Mouse (Mus musculus): ENCODE results near the gene Pard3b. TPM values are rescaled to one million over a fixed set of nuclear protein-coding genes. Genes with fewer than 3 reads are reported as not detected.

The Pard3b gene
- polyA plus RNA-seq, 1 experiment from 2014 or later, result 19.3 TPM

DNA sequence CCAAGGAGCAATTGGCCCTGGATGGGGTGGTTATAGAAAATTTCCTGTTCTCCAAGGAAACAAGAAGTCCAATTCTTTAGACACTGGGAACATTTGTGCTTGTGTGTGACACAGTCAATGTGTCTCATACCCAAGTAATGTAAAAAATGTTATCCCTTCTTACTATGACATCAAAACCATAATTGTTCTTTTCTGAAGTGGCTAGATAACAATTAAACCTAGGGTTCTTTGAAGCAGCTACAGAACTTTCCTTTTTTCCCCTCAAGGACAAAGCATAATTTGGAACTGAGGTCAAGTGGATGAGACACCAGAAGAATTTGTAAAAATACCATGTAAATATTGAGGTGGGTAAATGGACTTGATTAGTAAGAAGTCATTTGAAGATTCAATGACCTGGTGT is 140.1 kb downstream of the Pard3b start:
- no peak overlapping the region for H3K4me3 ChIP-seq
- H3K9me3 ChIP-seq (replicated peaks), result no peaks in the 10 kb centered on the region
- no peak for ATAC-seq (ENCODE audit: low FRiP score)
- H3K4me1 ChIP-seq, result no peaks in the 10 kb centered on the region
- no peak overlapping the region for H3K9ac ChIP-seq
- H3K27ac ChIP-seq, result no peak overlapping the region
- H3K36me3 ChIP-seq, result no peaks in the 10 kb centered on the region
- H3K4me2 ChIP-seq (replicated peaks), result no peak overlapping the region
- no peaks in the 10 kb centered on the region for H3K27me3 ChIP-seq

GRCm38 (mm10) chr1:61779906-61780305 is 141.3 kb downstream of the Pard3b start:
- WGBS, result 72% methylated on average over 5 of the region's 5 CpGs
- H3K9ac ChIP-seq, result no peak overlapping the region
- H3K4me3 ChIP-seq, result no peak overlapping the region
- no peak for ATAC-seq (ENCODE audit: low FRiP score)
- H3K9me3 ChIP-seq (replicated peaks), result no peaks in the 10 kb centered on the region
- no peaks in the 10 kb centered on the region for H3K36me3 ChIP-seq
- no peaks in the 10 kb centered on the region for H3K4me1 ChIP-seq
- H3K4me2 ChIP-seq (replicated peaks), result no peak overlapping the region
- no peak overlapping the region for H3K27ac ChIP-seq
- no peaks in the 10 kb centered on the region for H3K27me3 ChIP-seq

DNA sequence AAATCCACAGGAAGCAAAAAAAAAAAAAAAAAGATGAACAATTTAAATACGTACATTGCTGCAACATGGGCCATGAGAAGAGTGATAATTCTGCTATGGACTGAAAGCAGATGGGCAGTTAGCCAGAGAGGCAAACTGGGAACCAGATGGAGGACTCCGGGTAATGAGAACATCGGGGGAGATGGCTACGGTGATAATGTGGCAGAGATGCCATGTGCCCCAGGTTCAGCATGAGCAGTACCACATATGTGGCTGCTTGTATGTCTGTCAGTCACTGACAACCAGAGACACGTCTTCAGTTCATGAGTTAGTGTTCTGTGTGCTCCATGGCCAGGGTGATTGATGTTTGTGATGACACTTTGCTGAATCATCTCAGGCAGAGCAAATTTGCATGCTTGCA is 157.7 kb downstream of the Pard3b start:
- Histone ChIP-seq H3K4me1 (no peaks in the 10 kb centered on the region), H3K27ac (no peak overlapping the region), H3K27me3 (no peaks in the 10 kb centered on the region), H3K9ac (no peak overlapping the region), H3K4me2 (replicated peaks) (no peak overlapping the region), H3K9me3 (replicated peaks) (no peaks in the 10 kb centered on the region; the same call in 1 of the 2 replicates), H3K4me3 (no peak overlapping the region), H3K36me3 (no peaks in the 10 kb centered on the region)
- WGBS, result 76% methylated on average over 5 of the region's 5 CpGs
- ATAC-seq (ENCODE audit: low FRiP score), result no peak

DNA sequence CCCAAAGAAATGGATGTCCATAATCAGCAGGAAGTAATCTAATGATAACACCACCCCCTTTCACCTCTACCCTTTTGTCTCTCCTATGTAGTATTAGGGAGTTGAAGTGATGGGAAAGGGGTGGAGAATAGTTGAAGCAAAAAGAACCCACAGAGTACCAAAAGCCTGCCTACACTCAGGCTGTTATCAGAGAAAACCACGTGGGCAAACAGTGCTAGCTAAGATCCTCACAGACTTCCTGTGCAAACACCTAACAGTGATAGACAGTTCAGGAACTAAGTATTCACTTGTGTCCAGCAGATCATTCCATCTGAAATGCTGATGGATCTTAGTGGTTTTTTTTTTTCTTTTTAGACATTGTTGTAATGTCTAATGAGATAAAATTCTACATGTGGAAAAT is 181.6 kb downstream of the Pard3b start:
- no peaks in the 10 kb centered on the region for H3K36me3 ChIP-seq
- H3K4me1 ChIP-seq, result no peaks in the 10 kb centered on the region
- no peak overlapping the region for H3K27ac ChIP-seq
- H3K4me2 ChIP-seq (replicated peaks), result no peak overlapping the region
- WGBS, result 52% methylated on average over 1 of the region's 1 CpGs
- H3K9me3 ChIP-seq (replicated peaks), result no peaks in the 10 kb centered on the region
- no peaks in the 10 kb centered on the region for H3K27me3 ChIP-seq
- no peak overlapping the region for H3K4me3 ChIP-seq
- ATAC-seq (ENCODE audit: low FRiP score), result no peak
- H3K9ac ChIP-seq, result no peak overlapping the region

DNA sequence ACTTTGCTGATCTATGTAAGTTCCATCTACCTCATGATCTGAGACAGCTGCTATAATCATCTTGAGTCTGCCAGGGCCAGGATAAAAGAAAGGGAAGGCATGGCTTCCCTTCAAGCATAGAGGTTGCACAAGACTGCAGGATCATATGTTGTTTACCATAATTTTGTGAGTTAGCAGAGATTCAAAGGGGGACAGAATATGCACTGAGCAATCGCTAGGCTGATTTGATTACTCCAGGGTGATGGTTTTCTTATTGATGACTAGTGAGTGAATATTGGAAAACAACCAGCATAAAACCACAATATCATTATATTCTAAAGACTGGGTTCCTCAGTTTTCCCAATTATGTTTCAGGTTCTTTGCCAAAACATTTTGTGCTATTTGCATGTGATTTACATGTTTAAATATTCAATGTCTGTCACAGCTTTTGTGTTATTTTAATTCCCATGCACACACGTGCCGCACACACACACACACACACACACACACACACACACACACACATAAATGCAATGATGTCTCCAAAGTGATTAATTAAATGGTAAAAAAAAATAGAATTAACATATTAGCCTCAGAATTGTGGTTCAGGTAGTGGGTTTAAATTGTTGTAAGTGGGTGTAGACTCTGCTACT is 187.1 kb downstream of the Pard3b start:
- 80% methylated on average over 3 of the region's 3 CpGs for WGBS
- H3K4me3 ChIP-seq, result no peak overlapping the region
- no peak overlapping the region for H3K9ac ChIP-seq
- H3K36me3 ChIP-seq, result no peaks in the 10 kb centered on the region
- no peak overlapping the region for H3K27ac ChIP-seq
- H3K27me3 ChIP-seq, result no peaks in the 10 kb centered on the region
- no peak overlapping the region for H3K4me2 ChIP-seq (replicated peaks)
- ATAC-seq (ENCODE audit: low FRiP score), result no peak
- no peaks in the 10 kb centered on the region for H3K4me1 ChIP-seq
- H3K9me3 ChIP-seq (replicated peaks), result no peaks in the 10 kb centered on the region

DNA sequence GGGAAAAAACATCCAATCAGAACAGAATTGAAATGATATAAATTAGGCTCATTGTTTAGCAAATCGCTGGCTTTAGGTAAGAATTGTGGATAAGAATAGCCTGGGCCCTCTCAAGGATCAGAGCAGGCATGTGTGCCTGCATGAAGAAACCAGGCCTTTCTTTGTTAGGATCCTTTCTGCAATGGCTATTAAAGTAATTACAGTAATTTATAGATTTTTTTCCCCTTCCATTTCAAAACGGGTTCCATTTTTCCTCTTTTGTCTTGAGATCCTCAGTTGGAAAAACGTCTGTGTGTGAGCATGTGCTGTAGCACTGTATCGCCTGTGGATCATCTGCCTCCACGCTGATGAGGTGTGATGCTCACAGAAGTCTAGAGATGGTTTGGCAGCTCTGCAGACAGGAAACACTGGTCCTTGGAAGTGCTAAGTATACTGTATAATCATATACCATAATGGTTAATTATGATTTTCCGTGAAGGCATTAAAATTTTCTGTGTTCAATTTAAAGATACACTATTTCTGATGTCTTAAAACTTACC is 198.5 kb downstream of the Pard3b start:
- no peaks in the 10 kb centered on the region for H3K4me1 ChIP-seq
- H3K9me3 ChIP-seq (replicated peaks), result no peaks in the 10 kb centered on the region
- no peaks in the 10 kb centered on the region for H3K36me3 ChIP-seq
- no peak overlapping the region for H3K4me3 ChIP-seq
- H3K9ac ChIP-seq, result no peak overlapping the region
- H3K27ac ChIP-seq, result no peak overlapping the region
- H3K27me3 ChIP-seq, result no peaks in the 10 kb centered on the region
- WGBS, result 76% methylated on average over 6 of the region's 6 CpGs
- no peak overlapping the region for H3K4me2 ChIP-seq (replicated peaks)
- no peak for ATAC-seq (ENCODE audit: low FRiP score)

GRCm38 (mm10) chr1:61846606-61847005 is 208.0 kb downstream of the Pard3b start:
- ATAC-seq (ENCODE audit: low FRiP score), result no peak
- no peak overlapping the region for H3K4me2 ChIP-seq (replicated peaks)
- 0 out of 2 replicates have a peak, but pooled peaks cover 2% of the 10 kb centered on the region for H3K4me1 ChIP-seq
- H3K27me3 ChIP-seq, result no peaks in the 10 kb centered on the region
- no peak overlapping the region for H3K4me3 ChIP-seq
- H3K27ac ChIP-seq, result no peak overlapping the region
- H3K9me3 ChIP-seq (replicated peaks), result no peaks in the 10 kb centered on the region
- H3K9ac ChIP-seq, result no peak overlapping the region
- H3K36me3 ChIP-seq, result no peaks in the 10 kb centered on the region

DNA sequence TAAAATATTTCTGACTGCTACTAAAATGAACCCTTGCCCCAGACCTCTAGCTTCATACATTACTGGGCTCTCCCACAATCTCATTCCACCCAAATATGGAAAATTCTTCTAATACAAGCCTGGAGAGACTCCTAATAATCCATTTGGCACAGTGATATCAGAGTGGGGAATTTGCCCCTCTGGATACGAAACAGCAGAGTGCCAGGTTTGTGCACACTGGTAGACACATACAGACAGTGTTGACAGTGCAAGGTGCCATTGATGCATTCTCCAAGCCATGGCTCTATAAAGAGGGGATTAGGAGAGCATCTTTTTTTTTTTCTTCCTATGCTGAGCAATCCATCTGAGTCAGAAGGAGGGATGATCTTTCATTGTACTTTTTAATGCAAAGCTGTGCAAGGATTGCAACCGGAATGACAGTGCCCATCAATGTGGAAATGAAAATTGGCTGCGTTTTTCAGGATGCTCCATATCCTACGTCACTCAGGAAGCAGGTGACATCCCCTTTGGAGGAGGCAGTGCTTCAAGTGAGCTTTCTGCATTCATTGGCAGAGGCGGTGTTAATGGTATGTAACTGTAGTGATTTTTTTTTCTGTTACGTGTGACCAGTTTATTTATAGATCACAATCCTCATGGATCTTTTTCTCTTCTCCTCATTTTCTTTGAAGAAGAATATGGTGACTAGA is 210.5 kb downstream of the Pard3b start:
- H3K9me3 ChIP-seq (replicated peaks), result no peaks in the 10 kb centered on the region
- no peaks in the 10 kb centered on the region for H3K36me3 ChIP-seq
- no peak overlapping the region for H3K27ac ChIP-seq
- 0 out of 2 replicates have a peak, but pooled peaks cover 2% of the 10 kb centered on the region for H3K4me1 ChIP-seq
- H3K9ac ChIP-seq, result no peak overlapping the region
- no peak overlapping the region for H3K4me3 ChIP-seq
- no peaks in the 10 kb centered on the region for H3K27me3 ChIP-seq
- WGBS, result 74% methylated on average over 6 of the region's 6 CpGs
- H3K4me2 ChIP-seq (replicated peaks), result no peak overlapping the region
- ATAC-seq (ENCODE audit: low FRiP score), result no peak

GRCm38 (mm10) chr1:61850471-61850870 is 211.8 kb downstream of the Pard3b start:
- Histone ChIP-seq H3K4me2 (replicated peaks) (no peak overlapping the region), H3K27ac (no peak overlapping the region), H3K9ac (no peak overlapping the region), H3K36me3 (no peaks in the 10 kb centered on the region), H3K4me1 (0 out of 2 replicates have a peak, but pooled peaks cover 2% of the 10 kb centered on the region), H3K9me3 (replicated peaks) (no peaks in the 10 kb centered on the region), H3K27me3 (no peaks in the 10 kb centered on the region), H3K4me3 (no peak overlapping the region)
- ATAC-seq (ENCODE audit: low FRiP score), result no peak
- 80% methylated on average over 5 of the region's 5 CpGs for WGBS

DNA sequence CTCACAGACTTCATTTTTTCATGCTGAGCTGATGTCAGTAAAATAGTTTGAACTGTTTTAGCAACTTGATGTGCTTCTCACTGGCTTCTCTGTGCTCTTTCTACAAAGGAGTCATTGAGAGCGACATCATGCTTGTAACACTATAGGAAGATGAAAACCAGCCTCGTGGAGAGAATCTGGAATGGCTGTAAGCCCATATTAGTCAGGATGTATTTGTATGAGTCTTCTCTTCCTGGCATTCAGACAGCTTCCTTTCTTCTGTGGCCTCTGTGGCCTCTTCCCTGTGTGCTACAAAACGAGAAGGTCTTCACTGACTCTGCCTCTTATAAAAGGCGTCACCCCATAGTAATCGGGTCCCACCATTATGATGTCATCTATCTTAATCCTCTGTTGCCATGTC is 212.6 kb downstream of the Pard3b start:
- no peaks in the 10 kb centered on the region for H3K36me3 ChIP-seq
- H3K27ac ChIP-seq, result no peak overlapping the region
- H3K4me3 ChIP-seq, result no peak overlapping the region
- H3K4me1 ChIP-seq, result 0 out of 2 replicates have a peak, but pooled peaks cover 2% of the 10 kb centered on the region
- no peak overlapping the region for H3K4me2 ChIP-seq (replicated peaks)
- H3K9ac ChIP-seq, result no peak overlapping the region
- no peaks in the 10 kb centered on the region for H3K27me3 ChIP-seq
- WGBS, result 49% methylated on average over 5 of the region's 5 CpGs
- ATAC-seq (ENCODE audit: low FRiP score), result no peak
- no peaks in the 10 kb centered on the region for H3K9me3 ChIP-seq (replicated peaks)

GRCm38 (mm10) chr1:61867286-61868082 is 228.9 kb downstream of the Pard3b start:
- Histone ChIP-seq H3K27ac (no peak overlapping the region), H3K4me2 (replicated peaks) (no peak overlapping the region), H3K27me3 (no peaks in the 10 kb centered on the region), H3K9ac (no peak overlapping the region), H3K9me3 (replicated peaks) (peaks cover 5% of the 10 kb centered on the region; the same call in 1 of the 2 replicates), H3K36me3 (no peaks in the 10 kb centered on the region), H3K4me3 (no peak overlapping the region), H3K4me1 (no peaks in the 10 kb centered on the region)
- 81% methylated on average over 2 of the region's 2 CpGs for WGBS
- no peak for ATAC-seq (ENCODE audit: low FRiP score)

GRCm38 (mm10) chr1:61874875-61875274 is 236.3 kb downstream of the Pard3b start:
- no peak for ATAC-seq (ENCODE audit: low FRiP score)
- WGBS, result 72% methylated on average over 1 of the region's 1 CpGs
- Histone ChIP-seq H3K36me3 (no peaks in the 10 kb centered on the region), H3K4me1 (no peaks in the 10 kb centered on the region), H3K4me2 (replicated peaks) (no peak overlapping the region), H3K4me3 (no peak overlapping the region), H3K27ac (no peak overlapping the region), H3K27me3 (no peaks in the 10 kb centered on the region), H3K9ac (no peak overlapping the region), H3K9me3 (replicated peaks) (no peaks in the 10 kb centered on the region)

All from hindbrain, embryonic 12.5 days (tissue).